Comparison of ENCODE assay signal across 10 mouse cellular contexts in genomic region chr2:53030432-53030826, GRCm38 (mm10).
DNase-seq lines count a peak whose midpoint lies in the region; ATAC-seq lines count a peak whose summit lies in the region.
"Had no signal": no experiment of that assay in that cellular context is flagged by ENCODE, and none has a peak within 500 bp of the region (broad histone marks: within the 10 kb centered on the region; RNA-seq: fewer than 3 reads in every experiment).

No protein-coding gene starts in this region.

- H3K27me3 ChIP-seq in heart, embryonic 11.5 days (ENCODE audit: control insufficient read depth, insufficient read depth, low read length), result no peaks in the 10 kb centered on the region
- H3K27me3 ChIP-seq in lung, embryonic 15.5 days, result no peaks in the 10 kb centered on the region
- H3K27me3 ChIP-seq in hindbrain, embryonic 15.5 days, result no peaks in the 10 kb centered on the region
- H3K27me3 ChIP-seq in stomach, embryonic 15.5 days (replicated peaks), result no peaks in the 10 kb centered on the region
- H3K27me3 ChIP-seq: CH12.LX had no signal

- H3K36me3 ChIP-seq in heart, embryonic 11.5 days (ENCODE audit: control insufficient read depth, insufficient read depth, low read length), result no peaks in the 10 kb centered on the region
- H3K36me3 ChIP-seq in lung, embryonic 15.5 days, result no peaks in the 10 kb centered on the region
- no peaks in the 10 kb centered on the region for H3K36me3 ChIP-seq in hindbrain, embryonic 15.5 days
- H3K36me3 ChIP-seq in stomach, embryonic 15.5 days, result no peaks in the 10 kb centered on the region

- H3K4me1 ChIP-seq in heart, embryonic 11.5 days (ENCODE audit: control insufficient read depth, insufficient read depth, low read length), result no peaks in the 10 kb centered on the region
- H3K4me1 ChIP-seq in lung, embryonic 15.5 days, result peaks cover 35% of the 10 kb centered on the region
- peaks cover 11% of the 10 kb centered on the region; the same call in 1 of the 2 replicates for H3K4me1 ChIP-seq in hindbrain, embryonic 15.5 days (replicated peaks)
- peaks cover 5% of the 10 kb centered on the region; the same call in 1 of the 2 replicates for H3K4me1 ChIP-seq in stomach, embryonic 15.5 days

- H3K9ac ChIP-seq in heart, embryonic 11.5 days (ENCODE audit: low read depth, low read length), result no peak overlapping the region
- H3K9ac ChIP-seq in lung, embryonic 15.5 days, result no peak overlapping the region
- H3K9ac ChIP-seq in hindbrain, embryonic 15.5 days, result no peak overlapping the region
- H3K9ac ChIP-seq in stomach, embryonic 15.5 days, result no peak overlapping the region

- no peaks in the 10 kb centered on the region for H3K9me3 ChIP-seq in heart, embryonic 11.5 days (replicated peaks; ENCODE audit: control insufficient read depth, low read length)
- no peaks in the 10 kb centered on the region for H3K9me3 ChIP-seq in lung, embryonic 15.5 days
- no peaks in the 10 kb centered on the region for H3K9me3 ChIP-seq in hindbrain, embryonic 15.5 days
- H3K9me3 ChIP-seq in stomach, embryonic 15.5 days, result no peaks in the 10 kb centered on the region

- H3K4me2 ChIP-seq in heart, embryonic 11.5 days, result no peak overlapping the region
- 0 out of 2 replicates have a peak overlapping the region, but pooled peaks have one; percentile 0 for H3K4me2 ChIP-seq in lung, embryonic 15.5 days
- H3K4me2 ChIP-seq in hindbrain, embryonic 15.5 days, result no peak overlapping the region
- H3K4me2 ChIP-seq in stomach, embryonic 15.5 days, result no peak overlapping the region

- DNase-seq in heart, adult 18-20 months, result no peak
- DNase-seq in lung, postnatal 10 days, result no peak
- DNase-seq in thymus, postnatal 36 days, result no peak
- DNase-seq in testis, postnatal 14 days (ENCODE audit: low spot score), result no peak
- DNase-seq: cerebellum, adult 11 months had no signal

- peak overlapping the region; percentile 29; the same call in 1 of the 2 replicates for H3K27ac ChIP-seq in heart, embryonic 11.5 days (ENCODE audit: low read depth, low read length)
- H3K27ac ChIP-seq in lung, embryonic 15.5 days, result peak overlapping the region; percentile 88
- H3K27ac ChIP-seq in hindbrain, embryonic 15.5 days (replicated peaks), result peak overlapping the region; percentile 56
- H3K27ac ChIP-seq in stomach, embryonic 15.5 days, result peak overlapping the region; percentile 74

- ATAC-seq in heart, embryonic 11.5 days (replicated peaks; ENCODE audit: insufficient number of reproducible peaks, low FRiP score, low TSS enrichment), result no peak
- ATAC-seq in lung, embryonic 15.5 days (ENCODE audit: borderline replicate concordance, extremely low read depth, low FRiP score, low TSS enrichment), result no peak
- no peak for ATAC-seq in hindbrain, embryonic 15.5 days (ENCODE audit: low FRiP score, low read depth)
- no peak for ATAC-seq in stomach, embryonic 15.5 days (ENCODE audit: insufficient read depth, low FRiP score, low read depth)

- 67% methylated on average over 5 of the region's 5 CpGs for WGBS in heart, embryonic 11.5 days (ENCODE audit: insufficient replicate concordance)
- whole genome bisulfite sequencing in lung, embryonic 15.5 days, result 44% methylated on average over 5 of the region's 5 CpGs
- WGBS in hindbrain, embryonic 15.5 days, result 65% methylated on average over 5 of the region's 5 CpGs
- WGBS in stomach, embryonic 15.5 days, result 46% methylated on average over 5 of the region's 5 CpGs

- no peak overlapping the region for H3K4me3 ChIP-seq in heart, embryonic 11.5 days (ENCODE audit: low read depth, low read length)
- no peak overlapping the region for H3K4me3 ChIP-seq in lung, embryonic 15.5 days
- no peak overlapping the region for H3K4me3 ChIP-seq in hindbrain, embryonic 15.5 days
- no peak overlapping the region for H3K4me3 ChIP-seq in stomach, embryonic 15.5 days (replicated peaks)

Comparison
In these comparisons a context has a peak if more than half of its experiments do, and no peak if none do; other contexts are left out.
1. H3K27ac ChIP-seq: peak in every context shown above with its lines; median percentile 88 in lung, embryonic 15.5 days; 74 in stomach, embryonic 15.5 days; 56 in hindbrain, embryonic 15.5 days; 29 in heart, embryonic 11.5 days.